Mouse (Mus musculus) bone marrow, adult 2 months (tissue): ENCODE measurements at regions not wholly inside any gene's neighbourhood (a gene's known extent, or its start where the extent isn't known, plus 50 kb on each side); places are given as distances from the start of the nearest gene placed in this dataset.

Source experiments
- CTCF ChIP-seq: fragments of 200-500 bp; IDR thresholded peaks from 2 replicates; pipeline ENCODE4 v1.5.1; 2011; ENCODE audit warnings: low read length, control low read depth; ENCODE audit not compliant: control insufficient read depth, insufficient read depth
- POLR2A ChIP-seq: fragments of 200-500 bp; IDR thresholded peaks from 2 replicates; pipeline ENCODE4 v1.6.1; 2011; ENCODE audit warnings: low read depth, mild to moderate bottlenecking, control low read depth, low read length, borderline replicate concordance; ENCODE audit not compliant: control insufficient read depth

DNA sequence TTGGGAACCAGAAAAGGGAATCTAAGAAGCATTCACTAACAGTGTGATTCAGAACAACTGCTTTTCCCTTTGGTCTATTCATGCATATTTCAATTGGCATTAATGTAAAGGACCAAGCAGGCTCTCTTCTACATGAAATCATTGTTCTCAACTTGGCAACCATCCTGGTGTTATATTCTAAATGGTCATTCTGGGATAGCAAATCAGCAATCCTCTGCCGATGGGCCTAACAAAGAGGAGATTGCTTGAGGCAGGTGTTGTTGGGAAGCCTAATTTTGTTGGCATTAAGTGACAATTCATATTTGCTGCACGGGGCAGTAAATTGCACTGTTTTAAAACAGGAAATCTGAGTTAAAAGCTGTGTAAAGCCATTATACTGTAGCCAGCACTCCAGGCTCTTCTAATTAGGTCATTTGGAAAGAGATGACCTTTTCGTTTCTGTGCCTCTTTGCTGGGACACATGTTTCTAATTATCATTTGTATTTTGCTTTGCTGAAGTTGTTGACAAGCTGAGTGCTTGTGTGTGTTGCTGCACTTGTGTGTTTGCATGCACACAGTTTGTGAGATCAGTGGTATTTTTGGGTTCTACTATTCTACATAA is 275.4 kb downstream of the Cetn3 start:
- no peak for TF ChIP-seq CTCF
- no peak for TF ChIP-seq POLR2A
